Mouse (Mus musculus) liver, adult 10 weeks (tissue): ENCODE data around the gene Gm47189. TPM values are rescaled to one million over a fixed set of nuclear protein-coding genes. Genes with fewer than 3 reads are reported as not detected.

Source experiments
- polyA plus RNA-seq: library from polyadenylated mRNA; stranded (reverse); fragments of 350-450 nt; fragmentation: Illumina TruSeq; extraction: RNeasy Lipid Tissue Mini Kit (QIAGEN cat#74804); gene quantifications from one replicate; pipeline ENCODE4 v1.2.3, GENCODE M21; 2014; ENCODE audit warnings: low read depth, low replicate concordance

The Gm47189 gene
- polyA plus RNA-seq = not detected

GRCm38 (mm10) chr14:41772341-41772740 is at the start of gene Gm47189:
Gene Gm47189, minus strand, starts transcription at chr14:41772441.

GRCm38 (mm10) chr14:41750514-41750913 is 21.7 kb downstream of the Gm47189 start, which contains the start of gene Gm7929:
Gene Gm7929, minus strand, starts transcription at chr14:41750614.

Other genes with a start within 250 kb of the Gm47189 start
- gene Gm7970, start 216.9 kb downstream of the Gm47189 start, polyA plus RNA-seq = not detected
- gene 1700049E17Rik2, start 199.2 kb downstream of the Gm47189 start, polyA plus RNA-seq = not detected
- gene Gm3072, start 147.8 kb downstream of the Gm47189 start, polyA plus RNA-seq = not detected
- not detected for gene Gm3676, start 126.0 kb downstream of the Gm47189 start, polyA plus RNA-seq
- gene Gm8068, start 70.6 kb downstream of the Gm47189 start, polyA plus RNA-seq = not detected
- not detected for gene Gm7929, start 21.8 kb downstream of the Gm47189 start, polyA plus RNA-seq
- not detected for gene Gm7980, start 134.8 kb upstream of the Gm47189 start, polyA plus RNA-seq
- gene 1700049E17Rik1, start 152.5 kb upstream of the Gm47189 start, polyA plus RNA-seq = not detected
- not detected for gene 1700024B05Rik, start 171.6 kb upstream of the Gm47189 start, polyA plus RNA-seq
- not detected for gene Gm6401, start 195.5 kb upstream of the Gm47189 start, polyA plus RNA-seq
- not detected for gene Gm3543, start 210.9 kb upstream of the Gm47189 start, polyA plus RNA-seq